Mouse (Mus musculus): ENCODE results near the gene Garem2. TPM values are rescaled to one million over a fixed set of nuclear protein-coding genes. Genes with fewer than 3 reads are reported as not detected.

Gene Garem2
- polyA plus RNA-seq, 1 experiment from 2014 or later, result 14.3 TPM

DNA sequence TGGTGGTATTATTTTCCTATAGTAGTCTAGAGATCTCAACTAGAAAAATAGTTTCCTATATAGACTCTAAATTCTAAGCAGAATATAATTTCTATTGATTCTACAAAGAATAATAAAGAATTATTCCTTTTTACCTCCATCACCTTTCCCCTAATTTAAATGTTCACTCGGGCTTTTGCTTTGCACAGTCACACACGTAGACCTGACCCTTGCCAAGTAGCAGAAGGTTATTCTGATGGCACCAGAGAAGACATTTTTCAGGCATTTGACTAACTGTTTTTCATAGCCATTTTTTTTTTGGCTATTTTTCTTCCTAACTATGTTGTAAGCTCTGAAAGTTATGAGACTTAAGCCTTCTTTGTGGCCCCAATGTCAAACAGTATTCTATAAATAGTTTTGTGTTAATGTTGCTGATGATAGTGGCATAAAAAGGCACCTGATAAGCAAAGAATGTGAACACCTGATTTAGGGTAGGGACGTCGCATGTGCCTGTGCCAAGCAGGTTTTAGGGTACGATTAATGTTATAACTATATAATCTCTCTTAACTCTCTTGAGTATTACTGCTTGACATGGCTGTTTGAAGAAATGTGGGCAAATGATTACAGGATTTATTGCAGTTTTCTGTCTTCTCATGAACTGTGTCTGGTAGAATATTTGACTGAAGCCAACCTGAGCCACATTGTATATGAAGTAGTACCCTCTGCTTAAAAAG, 60.4 kb downstream of the Garem2 start:
- no peak overlapping the region for H3K4me2 ChIP-seq
- ATAC-seq (ENCODE audit: low FRiP score), result no peak
- H3K27me3 ChIP-seq (ENCODE audit: control insufficient read depth, insufficient read depth, low read length), result no peaks in the 10 kb centered on the region
- H3K9ac ChIP-seq (ENCODE audit: low read length), result no peak overlapping the region
- WGBS, result 92% methylated on average over 5 of the region's 5 CpGs
- H3K36me3 ChIP-seq (ENCODE audit: control insufficient read depth, insufficient read depth, low read length), result no peaks in the 10 kb centered on the region
- no peaks in the 10 kb centered on the region for H3K9me3 ChIP-seq (ENCODE audit: control insufficient read depth, low read length)
- no peaks in the 10 kb centered on the region for H3K4me1 ChIP-seq (ENCODE audit: control insufficient read depth, insufficient read depth, low read length)
- DNase-seq (ENCODE audit: low spot score, missing footprints), result no peak
- H3K4me3 ChIP-seq (ENCODE audit: low read depth, low read length), result no peak overlapping the region
- H3K27ac ChIP-seq (ENCODE audit: low read depth, low read length), result no peak overlapping the region

Other genes starting within 250 kb of the Garem2 start
- gene Il6, start 92.0 kb upstream of the Garem2 start, polyA plus RNA-seq (2014; fragmentation: Nextera tagmentation; extraction: Ambion mirVana), result 0.07 TPM in 1 of 2 replicates, not detected in the other
- gene Tyms, start 31.5 kb upstream of the Garem2 start, polyA plus RNA-seq (2014; fragmentation: Nextera tagmentation; extraction: Ambion mirVana), result 268 and 278 TPM in 2 replicates
- 3.7 and 4.5 TPM in 2 replicates for gene 3110082J24Rik, start 925 bp downstream of the Garem2 start, polyA plus RNA-seq (2014; fragmentation: Nextera tagmentation; extraction: Ambion mirVana)
- gene Hadha, start 50.0 kb downstream of the Garem2 start, polyA plus RNA-seq (2014; fragmentation: Nextera tagmentation; extraction: Ambion mirVana), result 75.1 and 87.0 TPM in 2 replicates
- gene Hadhb, start 50.1 kb downstream of the Garem2 start, polyA plus RNA-seq (2014; fragmentation: Nextera tagmentation; extraction: Ambion mirVana), result 107 and 114 TPM in 2 replicates
- not detected in 2 replicates for gene Adgrf3, start 100.6 kb downstream of the Garem2 start, polyA plus RNA-seq (2014; fragmentation: Nextera tagmentation; extraction: Ambion mirVana)
- gene Selenoi, start 127.4 kb downstream of the Garem2 start, polyA plus RNA-seq (2014; fragmentation: Nextera tagmentation; extraction: Ambion mirVana), result 21.8 and 22.0 TPM in 2 replicates
- 0.68 and 0.73 TPM in 2 replicates for gene Drc1, start 176.2 kb downstream of the Garem2 start, polyA plus RNA-seq (2014; fragmentation: Nextera tagmentation; extraction: Ambion mirVana)

All from midbrain, embryonic 11.5 days (tissue).